Mouse (Mus musculus) layer of hippocampus, adult 9-11 months (tissue): ENCODE measurements around the gene Snx10.
A peak's percentile ranks its signal among the peaks of the same experiment; 100 is the strongest.

Experiments
- DNase-seq: peaks from one replicate; pipeline ENCODE4 v3.0.0; 2022

Gene Snx10

GRCm38 (mm10) chr6:51591264-51591663 lies 67.6 kb downstream of the Snx10 start:
- no peak for DNase-seq

DNA sequence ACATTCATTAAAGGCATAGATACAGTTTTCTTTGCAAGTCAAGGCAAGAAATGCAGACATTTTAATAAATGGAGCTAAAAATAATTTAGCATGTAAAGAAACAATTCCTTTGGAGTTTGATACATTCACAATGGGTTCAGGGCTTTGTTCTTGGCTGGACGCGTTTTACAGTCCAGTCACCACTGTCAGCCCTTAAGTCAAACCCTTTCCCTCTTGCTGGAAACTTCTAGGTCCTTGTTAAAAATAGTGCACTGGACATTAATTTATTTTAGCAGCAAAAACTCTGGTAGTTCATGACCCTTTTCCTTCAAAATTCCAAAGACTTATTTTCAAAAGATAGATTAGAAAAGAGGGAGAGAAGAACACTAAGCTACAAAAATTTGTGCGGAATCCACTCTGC lies 68.1 kb downstream of the Snx10 start:
- no peak for DNase-seq

GRCm38 (mm10) chr6:51592356-51593115 lies 68.8 kb downstream of the Snx10 start:
- DNase-seq: peak; percentile 95

DNA sequence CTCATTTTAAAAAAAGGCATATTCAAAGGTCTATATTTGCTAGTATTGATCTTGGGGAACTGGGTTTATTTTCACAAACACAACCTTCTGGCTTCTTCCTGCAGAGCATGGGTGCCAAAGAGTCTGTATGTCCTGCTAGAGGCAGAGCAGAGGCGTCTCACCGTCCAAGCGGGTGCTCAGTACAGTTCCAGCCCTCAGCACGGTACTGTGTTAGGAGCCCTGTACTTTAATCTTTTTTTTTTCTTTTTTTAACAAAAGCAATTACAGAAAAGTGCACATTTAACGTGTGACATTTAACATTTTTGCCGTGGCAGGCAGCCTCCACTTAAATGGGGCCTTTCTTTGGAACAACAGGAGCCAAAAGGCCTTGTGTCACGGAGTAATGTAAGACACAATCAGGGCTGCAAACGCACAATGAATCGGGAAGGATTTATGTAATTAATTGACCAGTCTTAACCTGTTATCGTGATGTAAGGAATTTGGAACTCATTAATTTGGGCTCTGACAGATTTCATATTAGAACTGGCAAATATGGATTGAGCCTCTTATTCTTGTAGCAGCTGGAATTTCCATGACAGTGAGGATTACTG lies 69.8 kb downstream of the Snx10 start:
- DNase-seq: no peak

DNA sequence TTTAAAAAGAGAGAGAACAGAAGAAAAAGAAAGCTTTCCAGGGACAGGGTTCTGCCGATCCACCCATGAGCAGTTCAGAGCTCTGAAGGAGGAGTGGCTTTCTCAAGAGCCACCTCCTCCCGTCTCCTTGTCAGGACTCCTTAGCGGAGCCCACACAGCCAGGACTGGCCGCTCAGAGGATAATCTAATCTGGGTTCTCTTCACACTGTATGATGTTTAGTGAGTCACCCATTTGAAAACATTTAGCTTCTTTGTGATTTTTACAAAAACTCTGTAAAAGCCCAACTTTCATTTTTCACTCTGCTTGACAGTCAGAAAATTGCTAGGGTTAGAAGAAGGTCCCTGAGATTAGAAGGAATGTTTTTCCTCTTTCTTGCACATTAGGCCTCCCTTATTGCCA lies 70.8 kb downstream of the Snx10 start:
- DNase-seq: no peak

- DNase-seq: no peak
These were observed 74.4 kb downstream of the Snx10 start for GRCm38 (mm10) chr6:51598058-51598457.

DNA sequence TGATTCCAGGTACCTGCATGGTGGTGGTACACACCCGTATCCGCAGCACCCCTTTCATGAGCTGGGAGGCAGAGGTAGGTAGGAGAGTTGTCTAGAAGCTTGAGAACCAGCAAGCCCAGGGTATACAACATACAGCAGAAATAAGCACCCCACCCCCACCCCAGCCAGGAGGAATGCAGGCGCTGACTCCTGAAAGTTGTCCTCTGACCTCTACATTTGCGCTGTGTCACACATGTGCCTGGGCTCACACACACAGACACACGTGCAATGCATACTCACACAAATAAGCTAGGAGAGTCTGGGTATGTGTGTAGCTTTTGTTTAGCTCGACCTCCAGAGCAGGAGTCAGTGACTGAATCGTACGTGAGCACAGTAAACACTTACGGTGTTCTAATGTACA lies 76.7 kb downstream of the Snx10 start:
- DNase-seq: no peak

- no peak for DNase-seq
These were observed 78.6 kb downstream of the Snx10 start for GRCm38 (mm10) chr6:51602341-51602740.

DNA sequence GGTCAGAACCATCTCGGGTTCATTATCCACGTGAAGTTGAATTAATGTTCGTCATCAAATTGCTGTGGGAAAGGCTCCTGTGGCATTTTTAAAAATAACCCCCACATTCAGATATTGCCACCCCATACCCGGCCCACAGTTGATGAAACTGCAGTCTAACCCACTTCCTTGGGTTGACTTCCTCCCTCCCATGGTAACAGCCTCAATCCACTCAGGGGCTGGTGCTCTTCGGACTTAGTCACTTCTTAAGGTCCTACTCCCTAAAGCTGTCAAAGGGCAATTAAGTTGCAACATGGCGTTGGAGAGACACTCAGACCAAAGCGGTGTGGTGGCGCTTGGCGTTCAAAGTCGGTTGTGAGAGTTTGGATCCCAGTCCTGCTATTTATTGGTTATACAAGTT lies 80.0 kb downstream of the Snx10 start:
- DNase-seq: no peak

GRCm38 (mm10) chr6:51606245-51606644 lies 82.5 kb downstream of the Snx10 start:
- no peak for DNase-seq

DNA sequence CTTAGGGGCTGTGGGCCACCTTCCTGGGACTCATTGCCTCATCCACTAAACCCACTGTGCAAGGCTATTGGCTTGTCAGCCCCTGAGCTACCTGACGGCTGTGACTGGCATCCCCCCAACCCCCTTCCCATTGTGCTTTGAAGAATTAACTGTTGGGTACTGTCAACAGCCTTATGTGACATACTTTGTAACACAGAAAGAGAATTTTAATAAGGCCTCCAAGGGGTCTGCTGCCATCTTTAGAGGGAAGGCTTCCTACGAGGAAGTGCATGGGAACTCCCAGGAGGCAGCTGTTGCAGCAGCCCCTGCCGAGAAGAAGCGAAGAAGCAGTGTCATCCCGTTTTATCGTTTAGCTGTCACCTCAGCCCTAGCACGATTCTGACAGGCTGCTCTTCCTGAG lies 83.1 kb downstream of the Snx10 start:
- DNase-seq: no peak

- no peak for DNase-seq
These were observed 87.9 kb downstream of the Snx10 start for GRCm38 (mm10) chr6:51611621-51612020.

- DNase-seq: peak; percentile 66
These were observed 88.8 kb downstream of the Snx10 start for GRCm38 (mm10) chr6:51612371-51613051.

DNA sequence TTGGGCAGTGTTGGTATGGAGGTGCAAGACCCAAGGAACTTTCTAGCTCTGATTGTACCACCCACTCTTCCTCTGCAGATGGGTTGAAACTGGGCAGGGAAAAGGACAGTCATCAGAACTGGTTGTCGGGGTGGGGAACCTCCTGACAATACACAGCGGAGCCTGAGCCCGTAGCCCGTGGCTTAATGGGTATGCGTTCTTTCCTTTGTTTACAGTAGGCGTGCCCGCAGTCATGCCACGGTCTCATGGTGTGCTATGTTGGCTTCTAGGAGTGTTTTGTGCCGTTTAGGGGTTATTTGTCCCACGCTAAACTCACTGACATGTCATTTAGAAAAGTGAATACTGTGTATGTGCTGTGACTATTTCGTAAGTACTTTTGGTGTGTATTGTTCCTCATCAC lies 90.0 kb downstream of the Snx10 start:
- no peak for DNase-seq

DNA sequence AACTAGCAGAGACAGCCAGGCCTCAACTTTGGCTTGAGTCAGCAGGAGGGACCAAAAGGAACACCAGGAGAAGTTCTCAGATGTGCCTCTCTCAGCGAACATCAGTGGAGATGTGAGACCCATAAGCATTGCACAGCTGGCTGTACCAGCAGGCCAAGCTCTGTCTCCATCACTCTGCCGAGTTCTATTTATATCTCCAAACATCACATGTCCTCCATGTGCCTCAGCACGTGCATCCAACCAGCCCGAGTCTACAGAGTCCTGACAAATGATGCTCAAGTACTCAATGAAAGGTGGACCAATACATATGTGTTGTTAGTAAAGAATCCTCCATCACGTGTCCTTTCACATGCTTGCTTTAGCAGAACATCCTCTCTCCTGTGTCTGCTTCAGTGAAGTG lies 103.1 kb downstream of the Snx10 start:
- no peak for DNase-seq

DNA sequence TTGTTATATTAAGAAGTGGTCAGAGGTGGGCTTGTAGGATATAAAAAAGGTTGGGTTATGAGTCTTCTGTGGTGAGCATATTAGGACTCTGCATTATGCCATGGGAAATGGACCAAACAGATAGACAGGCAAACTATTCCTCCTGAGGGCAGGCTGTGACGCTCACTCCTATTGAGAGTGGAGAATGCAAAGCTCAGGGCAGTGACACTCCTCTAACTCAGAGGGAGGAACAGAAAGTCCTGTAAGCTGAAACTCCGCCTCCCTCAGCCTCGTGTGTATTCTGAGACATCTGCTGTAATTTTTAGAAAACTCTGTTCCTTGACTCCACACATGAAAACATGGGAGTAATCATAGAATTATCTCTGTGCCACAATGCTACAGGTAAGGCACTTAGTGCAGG lies 106.0 kb downstream of the Snx10 start:
- no peak for DNase-seq

DNA sequence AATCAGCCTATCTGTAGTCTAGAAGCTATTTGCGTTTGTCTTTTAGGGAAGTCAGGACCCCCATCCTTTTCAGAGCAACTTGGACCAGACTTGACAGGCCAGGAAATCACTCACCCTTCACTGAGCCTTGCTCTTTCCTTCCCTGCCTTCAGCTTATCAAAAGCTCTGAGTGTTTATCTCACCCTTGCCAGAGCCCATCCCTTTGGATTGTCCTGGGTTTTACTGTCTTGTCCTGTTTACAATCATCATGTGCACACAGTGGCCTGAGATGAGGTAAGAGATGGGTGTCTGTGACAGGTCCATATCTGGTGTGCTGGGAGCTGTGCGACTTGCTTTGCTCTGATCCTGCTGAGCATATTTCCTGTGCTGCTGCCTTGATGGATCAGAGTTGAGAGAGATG lies 106.5 kb downstream of the Snx10 start:
- DNase-seq: no peak

DNA sequence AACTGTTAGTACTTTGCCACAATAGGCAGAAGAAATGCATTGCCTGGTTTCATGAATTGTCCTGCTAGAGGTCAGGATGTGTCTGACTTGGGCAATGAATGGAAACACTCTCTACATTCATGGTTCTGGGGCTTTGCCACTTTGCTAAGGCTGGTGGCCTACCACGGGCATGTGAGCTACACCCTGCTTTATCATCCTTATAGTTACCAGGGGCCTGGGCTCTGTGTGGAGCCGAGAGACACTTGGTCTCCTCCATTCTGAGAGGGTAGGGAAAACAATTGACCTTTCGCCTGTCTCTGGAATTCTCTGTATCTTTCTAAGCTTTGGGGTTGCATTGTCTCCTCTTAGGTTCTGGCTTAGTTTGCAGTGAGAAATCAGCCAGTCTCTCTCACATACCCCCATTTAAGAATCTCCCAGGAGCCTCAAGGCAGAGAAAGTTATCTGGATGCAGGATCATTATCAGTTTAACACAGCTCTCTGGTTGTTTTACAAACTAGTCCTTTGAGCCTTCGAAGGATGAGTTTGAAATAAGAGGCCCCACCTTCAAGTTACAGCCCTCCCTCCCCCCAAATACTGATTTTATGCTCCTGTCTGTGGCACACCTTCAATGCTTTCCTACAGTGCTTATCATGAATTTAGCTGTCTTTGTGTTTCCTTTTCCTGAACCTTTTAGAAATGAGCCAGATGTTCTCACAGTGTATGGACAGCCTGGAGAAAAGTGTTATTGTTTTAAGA lies 109.4 kb downstream of the Snx10 start:
- DNase-seq: no peak

- no peak for DNase-seq
These were observed 110.1 kb downstream of the Snx10 start for GRCm38 (mm10) chr6:51633663-51634362.

DNA sequence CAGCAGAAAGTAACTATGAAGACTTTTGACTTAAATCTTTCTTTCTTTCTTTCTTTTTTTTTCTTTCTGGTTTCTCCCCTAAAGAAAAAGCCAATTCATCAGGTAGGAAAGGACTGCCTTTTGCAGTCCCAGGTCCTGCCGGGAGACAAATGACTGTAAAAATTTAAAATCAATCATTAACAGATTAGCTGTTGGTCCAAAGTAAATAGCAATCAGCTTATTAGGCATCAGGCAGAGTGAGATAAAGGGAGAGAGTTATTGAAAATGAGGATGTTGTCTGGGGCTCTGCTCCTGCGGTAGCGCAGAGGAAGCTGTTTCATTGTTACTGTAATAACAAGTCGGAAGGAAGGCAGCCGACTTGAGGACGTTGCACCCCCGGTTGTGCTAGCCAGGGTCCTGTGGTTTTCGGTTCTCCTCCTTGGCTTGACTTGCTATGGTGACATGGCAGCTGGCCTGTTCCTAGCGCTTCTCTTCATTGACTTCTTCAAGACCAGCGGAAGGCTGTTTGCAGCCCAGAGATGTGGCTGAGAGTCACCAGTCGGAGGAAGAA lies 112.4 kb downstream of the Snx10 start:
- DNase-seq: no peak
